Mouse (Mus musculus) ES-E14 (cell line): ENCODE measurements around the gene Dimt1. TPM values are rescaled to one million over a fixed set of nuclear protein-coding genes. Genes with fewer than 3 reads are reported as not detected.
A peak's percentile ranks its signal among the peaks of the same experiment; 100 is the strongest.
"Not testable (repeated sequence)": the region's sequence is repeated elsewhere in the genome, so short reads cannot be mapped to it uniquely, and the experiment has no call there.

Experiments
- DNase-seq: peaks from one replicate; pipeline ENCODE4 v3.0.0-alpha.2; 2013; ENCODE audit warnings: low read depth, low spot score
- H3K27ac ChIP-seq: 2 replicates; pipeline ENCODE4 v1.5.1; 2012; ENCODE audit warnings: low read depth, mild to moderate bottlenecking, low read length, moderate library complexity, mixed read lengths; ENCODE audit not compliant: poor library complexity, insufficient read depth, severe bottlenecking
- H3K36me3 ChIP-seq: 2 replicates; pipeline ENCODE4 v1.6.1; 2012; ENCODE audit warnings: mild to moderate bottlenecking, low read length, moderate library complexity, mixed read lengths; ENCODE audit not compliant: control insufficient read depth, poor library complexity, insufficient read depth, severe bottlenecking
- H3K4me1 ChIP-seq, 2 experiments: fragments of 150-350 bp in 1 of 2; sonication (generic) in 1 of 2; 2 replicates each; pipeline ENCODE4 v1.6.1; 2012; ENCODE audit warnings: low read length in 2 of 2, mild to moderate bottlenecking in 1 of 2, mixed read lengths in 1 of 2; ENCODE audit not compliant: control insufficient read depth in 2 of 2, insufficient read depth in 2 of 2, poor library complexity in 1 of 2
- H3K4me3 ChIP-seq, 2 experiments: fragments of 150-350 bp in 1 of 2; sonication (generic) in 1 of 2; 2 replicates each; pipeline ENCODE4 v1.5.1; 2012; ENCODE audit warnings: low read length in 2 of 2, low read depth in 1 of 2, mild to moderate bottlenecking in 1 of 2, mixed read lengths in 1 of 2; ENCODE audit not compliant: insufficient read depth in 1 of 2, poor library complexity in 1 of 2, severe bottlenecking in 1 of 2
- H3K9ac ChIP-seq: 2 replicates; pipeline ENCODE4 v1.6.1; 2012; ENCODE audit warnings: low read depth, mild to moderate bottlenecking, low read length, mixed read lengths; ENCODE audit not compliant: poor library complexity, insufficient read depth, severe bottlenecking
- H3K9me3 ChIP-seq: fragments of 150-350 bp; sonication (generic); 2 replicates; pipeline ENCODE4 v1.6.1; 2012; ENCODE audit warnings: low read depth, mild to moderate bottlenecking, low read length; ENCODE audit not compliant: control insufficient read depth, insufficient read depth
- CHD2 ChIP-seq: IDR thresholded peaks from 2 replicates; pipeline ENCODE4 v1.6.1; 2014; ENCODE audit warnings: mild to moderate bottlenecking, low read depth, low read length, inconsistent platforms
- HCFC1 ChIP-seq: IDR thresholded peaks from 2 replicates; pipeline ENCODE4 v1.6.1; 2012; ENCODE audit warnings: low read length, inconsistent platforms, borderline replicate concordance; ENCODE audit not compliant: insufficient read depth
- MAFK ChIP-seq: IDR thresholded peaks from 2 replicates; pipeline ENCODE4 v1.6.1; 2014; ENCODE audit warnings: mild to moderate bottlenecking, low read depth, low read length, inconsistent platforms; ENCODE audit not compliant: insufficient read depth
- ZC3H11A ChIP-seq: IDR thresholded peaks from 2 replicates; pipeline ENCODE4 v1.6.1; 2012; ENCODE audit warnings: low read depth, mild to moderate bottlenecking, inconsistent platforms, low read length, borderline replicate concordance
- ZNF384 ChIP-seq: IDR thresholded peaks from 2 replicates; pipeline ENCODE4 v1.6.1; 2012; ENCODE audit warnings: low read depth, low read length, inconsistent platforms
- in situ Hi-C, 2 experiments: fragments of 600-800 bp; cut with MboI; formaldehyde crosslinking; loops; one replicate each; pipeline ENCODE4 v1.15.1; 2025; ENCODE audit warnings: low sequenced_read_pairs in 2 of 2, inconsistent platforms in 1 of 2; ENCODE audit not compliant: unreplicated experiment in 2 of 2
- total RNA-seq: library from RNA; depleted of rRNA; stranded (reverse); fragments of 300-350 nt; gene quantifications from 2 replicates; pipeline ENCODE4 v1.2.3, GENCODE M21; 2012

The Dimt1 gene
- total RNA-seq, 1 experiment: 58.1 TPM

GRCm38 (mm10) chr13:106913125-106913736 lies 33.7 kb upstream of the Dimt1 start:
- Histone ChIP-seq H3K4me3 (no peak overlapping the region), H3K36me3 (peaks cover 3% of the 10 kb centered on the region), H3K9me3 (no peaks in the 10 kb centered on the region), H3K4me1 (no peaks in the 10 kb centered on the region), H3K9ac (no peak overlapping the region; the same call in 1 of the 2 replicates), H3K27ac (no peak overlapping the region)
- no peak for DNase-seq
- in situ Hi-C loops: no loop called here
- TF ChIP-seq CHD2: no peak
- TF ChIP-seq ZC3H11A: no peak
- no peak for TF ChIP-seq ZNF384
- TF ChIP-seq MAFK: no peak
- TF ChIP-seq HCFC1: no peak

GRCm38 (mm10) chr13:106918322-106919050 lies 28.4 kb upstream of the Dimt1 start:
- Histone ChIP-seq H3K4me1 (no peaks in the 10 kb centered on the region), H3K9ac (no peak overlapping the region), H3K9me3 (no peaks in the 10 kb centered on the region), H3K36me3 (peaks cover 11% of the 10 kb centered on the region), H3K27ac (no peak overlapping the region), H3K4me3 (no peak overlapping the region)
- in situ Hi-C loops: no loop called here
- DNase-seq: no peak
- TF ChIP-seq MAFK: no peak
- no peak for TF ChIP-seq ZC3H11A
- TF ChIP-seq ZNF384: no peak
- TF ChIP-seq CHD2: no peak
- TF ChIP-seq HCFC1: no peak

GRCm38 (mm10) chr13:106925921-106926320 lies 21.0 kb upstream of the Dimt1 start:
- H3K9ac ChIP-seq, DNase-seq, H3K4me3 ChIP-seq, in situ Hi-C loops, H3K36me3 ChIP-seq, H3K9me3 ChIP-seq, H3K4me1 ChIP-seq, H3K27ac ChIP-seq: not testable (repeated sequence)
- TF ChIP-seq ZNF384: peak; percentile 73; the same call in 1 of the 2 replicates

GRCm38 (mm10) chr13:106928296-106928695 lies 18.6 kb upstream of the Dimt1 start:
- H3K4me3 ChIP-seq: no peak overlapping the region
- in situ Hi-C loops: no loop called here
- H3K4me1 ChIP-seq: no peaks in the 10 kb centered on the region
- no peaks in the 10 kb centered on the region; the same call in 1 of the 2 replicates for H3K36me3 ChIP-seq
- H3K9me3 ChIP-seq: no peaks in the 10 kb centered on the region
- no peak overlapping the region for H3K27ac ChIP-seq
- H3K9ac ChIP-seq: no peak overlapping the region
- DNase-seq: no peak
- TF ChIP-seq HCFC1 (no peak), ZC3H11A (no peak), CHD2 (no peak), MAFK (no peak), ZNF384 (no peak)
